Mouse (Mus musculus): ENCODE measurements around the gene Sema5b.

Gene Sema5b

GRCm38 (mm10) chr16:35541117-35541641, at the start of gene Sema5b:
Sema5b (plus strand) TSS chr16:35541145.
- peak; percentile 89 for DNase-seq (ENCODE audit: low read depth, low spot score)

GRCm38 (mm10) chr16:35500342-35500741, 40.6 kb upstream of the Sema5b start:
- peak; percentile 77 for DNase-seq (ENCODE audit: low read depth, low spot score)

GRCm38 (mm10) chr16:35501106-35501760, 39.7 kb upstream of the Sema5b start:
- peak; percentile 30 for DNase-seq (ENCODE audit: low read depth, low spot score)

GRCm38 (mm10) chr16:35502456-35502855, 38.5 kb upstream of the Sema5b start:
- no peak for DNase-seq (ENCODE audit: low read depth, low spot score)

- DNase-seq (ENCODE audit: low read depth, low spot score), result no peak
These were observed 36.7 kb upstream of the Sema5b start for GRCm38 (mm10) chr16:35504266-35504665.

- DNase-seq (ENCODE audit: low read depth, low spot score), result no peak
These were observed 35.2 kb upstream of the Sema5b start for GRCm38 (mm10) chr16:35505786-35506185.

GRCm38 (mm10) chr16:35508581-35508980, 32.4 kb upstream of the Sema5b start:
- no peak for DNase-seq (ENCODE audit: low read depth, low spot score)

- DNase-seq (ENCODE audit: low read depth, low spot score), result no peak
These were observed 31.4 kb upstream of the Sema5b start for GRCm38 (mm10) chr16:35509331-35510070.

- no peak for DNase-seq (ENCODE audit: low read depth, low spot score)
These were observed 24.9 kb upstream of the Sema5b start for GRCm38 (mm10) chr16:35515977-35516612.

- DNase-seq (ENCODE audit: low read depth, low spot score), result no peak
These were observed 22.7 kb upstream of the Sema5b start for GRCm38 (mm10) chr16:35517976-35518951.

- DNase-seq (ENCODE audit: low read depth, low spot score), result no peak
These were observed 21.7 kb upstream of the Sema5b start for GRCm38 (mm10) chr16:35519245-35519644.

- DNase-seq (ENCODE audit: low read depth, low spot score), result no peak
These were observed 16.7 kb upstream of the Sema5b start for GRCm38 (mm10) chr16:35524200-35524599.

- no peak for DNase-seq (ENCODE audit: low read depth, low spot score)
These were observed 6.3 kb upstream of the Sema5b start for GRCm38 (mm10) chr16:35534630-35535029.

GRCm38 (mm10) chr16:35537651-35538050, 3.3 kb upstream of the Sema5b start:
- no peak for DNase-seq (ENCODE audit: low read depth, low spot score)

GRCm38 (mm10) chr16:35539041-35539440, 1.9 kb upstream of the Sema5b start:
- DNase-seq (ENCODE audit: low read depth, low spot score), result no peak

- peak; percentile 91 for DNase-seq (ENCODE audit: low read depth, low spot score)
These were observed 420 bp upstream of the Sema5b start for GRCm38 (mm10) chr16:35540333-35541116.

GRCm38 (mm10) chr16:35541661-35542420, 896 bp downstream of the Sema5b start:
- peak; percentile 85 for DNase-seq (ENCODE audit: low read depth, low spot score)

GRCm38 (mm10) chr16:35542421-35542780, 1.5 kb downstream of the Sema5b start:
- no peak for DNase-seq (ENCODE audit: low read depth, low spot score)

GRCm38 (mm10) chr16:35545723-35546122, 4.8 kb downstream of the Sema5b start:
- DNase-seq (ENCODE audit: low read depth, low spot score), result peak; percentile 30

GRCm38 (mm10) chr16:35547966-35548365, 7.0 kb downstream of the Sema5b start:
- DNase-seq (ENCODE audit: low read depth, low spot score), result no peak

Data from ZHBTc4 (cell line).